Mouse (Mus musculus) CH12F3 (cell line): Measurements from ENCODE around the gene Dync1li1.

Experiments used
- in situ Hi-C: fragments of 300-500 bp; cut with MboI; formaldehyde crosslinking; loops from 2 replicates; pipeline ENCODE4 v1.14.3; 2020; ENCODE audit warnings: low sequenced_read_pairs

Dync1li1 gene

DNA sequence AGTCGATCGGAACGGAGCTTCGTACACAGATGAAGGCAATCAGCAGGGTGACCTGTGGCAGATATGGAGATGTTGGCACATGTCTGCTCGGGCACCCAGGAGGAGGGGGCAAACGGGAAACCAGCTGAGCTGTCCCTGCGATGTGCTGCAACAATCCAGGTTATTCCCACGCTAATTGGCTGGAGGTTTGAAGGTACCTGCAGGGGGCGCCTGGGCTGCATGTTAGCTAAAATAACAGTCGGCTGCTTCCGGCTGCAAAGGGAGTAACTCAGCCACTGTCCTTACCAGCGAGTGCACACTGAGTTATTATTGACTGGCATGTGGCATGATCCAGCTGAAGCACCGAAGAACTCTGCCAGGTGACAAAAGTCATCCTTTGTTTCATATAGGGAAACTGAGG, 74.8 kb downstream of the Dync1li1 start:
- in situ Hi-C loops: no loop called here

GRCm38 (mm10) chr9:114767030-114767429, 78.4 kb downstream of the Dync1li1 start:
- in situ Hi-C loops: no loop called here

- in situ Hi-C loops: no loop called here
Measured at GRCm38 (mm10) chr9:114767507-114767906, 78.9 kb downstream of the Dync1li1 start.

DNA sequence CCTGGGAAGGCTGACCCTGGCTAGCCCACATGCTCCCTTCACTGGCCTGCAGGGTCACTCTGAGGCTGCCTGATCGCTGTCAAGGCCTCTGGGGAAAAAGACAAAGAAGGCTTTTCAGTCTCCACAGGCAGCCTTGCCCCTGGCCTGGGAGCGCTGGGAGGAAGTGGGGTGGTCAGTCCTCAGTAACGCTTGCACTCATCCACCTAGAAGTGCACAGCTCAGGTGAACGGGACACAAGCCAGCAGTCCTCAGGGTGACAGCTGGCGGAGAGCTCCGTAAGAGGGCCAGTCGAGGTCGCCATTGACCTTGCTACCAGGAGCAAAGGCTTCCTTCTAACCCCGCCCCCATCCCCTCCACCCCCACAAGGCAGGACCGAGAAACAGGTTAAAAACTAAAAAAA, 79.5 kb downstream of the Dync1li1 start:
- in situ Hi-C loops: no loop called here

DNA sequence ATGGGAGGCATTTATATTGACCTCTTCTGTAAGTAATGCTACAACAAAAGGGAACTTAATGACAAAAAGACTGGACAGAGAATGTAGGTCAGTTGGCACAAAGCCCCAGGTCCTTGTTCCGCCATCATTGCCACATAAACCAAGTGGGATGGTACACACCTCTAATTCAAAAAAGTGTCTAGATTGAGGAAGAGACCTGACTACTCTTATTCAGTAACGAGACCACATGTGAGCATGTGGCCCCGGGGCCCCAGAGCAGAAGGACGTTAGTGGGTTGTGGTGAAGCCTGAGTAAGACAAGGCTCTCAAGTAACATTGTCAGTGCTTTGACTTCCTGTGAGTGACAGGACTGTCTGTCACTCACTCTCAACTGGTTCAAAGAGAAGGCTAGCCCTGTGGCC, 81.6 kb downstream of the Dync1li1 start:
- in situ Hi-C loops: no loop called here

DNA sequence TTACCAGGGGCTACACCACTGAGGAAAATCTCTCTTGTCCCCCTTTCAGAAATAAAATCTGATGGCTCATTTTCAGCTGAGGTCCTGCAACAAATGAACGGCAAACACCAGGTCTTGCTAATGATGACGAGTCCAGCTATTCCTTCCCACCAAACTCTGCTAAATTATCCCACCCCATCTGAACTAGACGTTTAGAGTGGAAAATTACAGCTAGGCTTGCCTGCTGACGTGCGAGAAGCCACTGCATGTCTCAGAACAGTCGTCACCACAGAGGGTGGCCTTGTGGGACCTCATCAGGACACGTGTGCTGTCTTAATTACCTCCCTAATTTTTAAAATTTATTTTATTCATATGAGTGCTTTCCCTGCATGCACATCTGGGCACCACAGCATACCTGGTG, 83.0 kb downstream of the Dync1li1 start:
- in situ Hi-C loops: no loop called here
